25 mouse cellular contexts compared by ENCODE assay signal in genomic region chr1:160005319-160005718, GRCm38 (mm10). TPM values are rescaled to one million over a fixed set of nuclear protein-coding genes. Genes with fewer than 3 reads are reported as not detected.
DNase-seq lines count a peak whose midpoint lies in the region; ATAC-seq and TF ChIP-seq lines count a peak whose summit lies in the region.
"Had no signal": no experiment of that assay in that cellular context is flagged by ENCODE, and none has a peak within 500 bp of the region (broad histone marks: within the 10 kb centered on the region; RNA-seq: fewer than 3 reads in every experiment).

No protein-coding gene starts in this region.

- intact Hi-C loops in heart, postnatal 25 days (cut with DNase I), result loop anchor here (5.0 kb wide), 2 partner anchors 77 to 473 kb away; no protein-coding TSS in a partner anchor

- H3K4me3 ChIP-seq in embryonic facial prominence, embryonic 14.5 days (ENCODE audit: low read depth, low read length), result no peak overlapping the region
- no peak overlapping the region for H3K4me3 ChIP-seq in embryonic facial prominence, embryonic 10.5 days
- no peak overlapping the region for H3K4me3 ChIP-seq in thymus, adult 2 months (ENCODE audit: control insufficient read depth, insufficient read depth, low read length)
- H3K4me3 ChIP-seq: embryonic facial prominence, embryonic 12.5 days; erythroblast, embryonic 14.5 days; forebrain, embryonic 12.5 days; forebrain, embryonic 15.5 days; gastrocnemius, adult 2 months; heart, embryonic 10.5 days; hindbrain, embryonic 12.5 days; hindbrain, embryonic 15.5 days had no signal

- no peak overlapping the region for H3K9ac ChIP-seq in embryonic facial prominence, embryonic 14.5 days (ENCODE audit: low read depth, low read length)
- H3K9ac ChIP-seq: embryonic facial prominence, embryonic 12.5 days; forebrain, embryonic 12.5 days; forebrain, embryonic 15.5 days; hindbrain, embryonic 12.5 days; hindbrain, embryonic 15.5 days had no signal

- no peaks in the 10 kb centered on the region for H3K36me3 ChIP-seq in embryonic facial prominence, embryonic 14.5 days (ENCODE audit: control insufficient read depth, insufficient read depth, low read length)
- no peaks in the 10 kb centered on the region for H3K36me3 ChIP-seq in embryonic facial prominence, embryonic 10.5 days (replicated peaks)
- no peaks in the 10 kb centered on the region for H3K36me3 ChIP-seq in thymus, adult 2 months (ENCODE audit: control insufficient read depth, insufficient read depth, low read length)
- H3K36me3 ChIP-seq: embryonic facial prominence, embryonic 12.5 days; forebrain, embryonic 12.5 days; forebrain, embryonic 15.5 days; G1E; heart, embryonic 10.5 days; hindbrain, embryonic 12.5 days; hindbrain, embryonic 15.5 days had no signal

- H3K27ac ChIP-seq in embryonic facial prominence, embryonic 14.5 days (replicated peaks; ENCODE audit: low read depth, low read length), result no peak overlapping the region
- no peak overlapping the region for H3K27ac ChIP-seq in embryonic facial prominence, embryonic 10.5 days (replicated peaks)
- no peak overlapping the region for H3K27ac ChIP-seq in thymus, adult 2 months (ENCODE audit: control insufficient read depth, insufficient read depth, low read length)
- H3K27ac ChIP-seq: embryonic facial prominence, embryonic 12.5 days; forebrain, embryonic 12.5 days; forebrain, embryonic 15.5 days; gastrocnemius, adult 2 months; heart, embryonic 10.5 days; hindbrain, embryonic 12.5 days; hindbrain, embryonic 15.5 days had no signal

- TF ChIP-seq CTCF in thymus, adult 2 months (IDR thresholded peaks at IDR 0.05; ENCODE audit: borderline replicate concordance, control insufficient read depth, extremely low read depth, insufficient read depth, low read length, poor library complexity), result no peak

- WGBS in embryonic facial prominence, embryonic 14.5 days, result 51% methylated on average over 4 of the region's 4 CpGs
- WGBS in embryonic facial prominence, embryonic 10.5 days, result 72% methylated on average over 4 of the region's 4 CpGs
- WGBS in thymus, adult 2 months, result 85% methylated on average over 4 of the region's 4 CpGs

- no peaks in the 10 kb centered on the region for H3K9me3 ChIP-seq in embryonic facial prominence, embryonic 14.5 days (ENCODE audit: control insufficient read depth, low read length)
- no peaks in the 10 kb centered on the region for H3K9me3 ChIP-seq in embryonic facial prominence, embryonic 10.5 days
- H3K9me3 ChIP-seq: embryonic facial prominence, embryonic 12.5 days; forebrain, embryonic 12.5 days; forebrain, embryonic 15.5 days; G1E; heart, embryonic 10.5 days; hindbrain, embryonic 12.5 days; hindbrain, embryonic 15.5 days had no signal

- ATAC-seq in embryonic facial prominence, embryonic 14.5 days (ENCODE audit: low read depth), result no peak
- ATAC-seq: forebrain, embryonic 15.5 days; intestine, postnatal 0 days had no signal

- no peak for TF ChIP-seq POLR2A in thymus, adult 2 months (IDR thresholded peaks at IDR 0.05; ENCODE audit: control insufficient read depth, extremely low read depth, insufficient read depth, low read length, poor library complexity)

- no peaks in the 10 kb centered on the region for H3K4me1 ChIP-seq in embryonic facial prominence, embryonic 14.5 days (ENCODE audit: control insufficient read depth, insufficient read depth, low read length)
- H3K4me1 ChIP-seq in embryonic facial prominence, embryonic 10.5 days, result no peaks in the 10 kb centered on the region
- peaks cover 5% of the 10 kb centered on the region; the same call in 1 of the 2 replicates for H3K4me1 ChIP-seq in thymus, adult 2 months (replicated peaks; ENCODE audit: control insufficient read depth, insufficient read depth, low read length)
- H3K4me1 ChIP-seq: embryonic facial prominence, embryonic 12.5 days; forebrain, embryonic 12.5 days; forebrain, embryonic 15.5 days; heart, embryonic 10.5 days; hindbrain, embryonic 12.5 days; hindbrain, embryonic 15.5 days had no signal

- DNase-seq in embryonic facial prominence, embryonic 14.5 days (ENCODE audit: low spot score), result peak; percentile 5
- DNase-seq in embryonic facial prominence, embryonic 10.5 days (ENCODE audit: low spot score), result no peak
- peak; percentile 17 for DNase-seq in heart, adult 8-10 months (ENCODE audit: low spot score)
- DNase-seq in heart, postnatal 25 days (ENCODE audit: low spot score), result no peak
- DNase-seq in right cerebral cortex, adult 18-20 months, result peak; percentile 5
- DNase-seq in right cerebral cortex, postnatal 10 days (ENCODE audit: low spot score in 2 of 2), result no peak
- DNase-seq in thymus, adult 2 months, result no peak
- DNase-seq: adrenal gland, postnatal 14 days; B cell, adult 2 months; cerebellum, adult 11-12 months; cerebellum, adult 8-10 months; cerebellum, postnatal 10 days; gastrocnemius, adult 2 months; gastrocnemius, postnatal 14 days had no signal

- no peak overlapping the region for H3K4me2 ChIP-seq in embryonic facial prominence, embryonic 14.5 days (ENCODE audit: low read depth, low read length)
- H3K4me2 ChIP-seq: embryonic facial prominence, embryonic 12.5 days; forebrain, embryonic 12.5 days; forebrain, embryonic 15.5 days; hindbrain, embryonic 12.5 days; hindbrain, embryonic 15.5 days had no signal

- no peaks in the 10 kb centered on the region for H3K27me3 ChIP-seq in embryonic facial prominence, embryonic 14.5 days (replicated peaks; ENCODE audit: control insufficient read depth, insufficient read depth, low read length)
- no peaks in the 10 kb centered on the region for H3K27me3 ChIP-seq in embryonic facial prominence, embryonic 10.5 days (replicated peaks; ENCODE audit: low read depth, poor library complexity, severe bottlenecking)
- H3K27me3 ChIP-seq in thymus, adult 2 months (ENCODE audit: control insufficient read depth, insufficient read depth, low read length), result no peaks in the 10 kb centered on the region
- H3K27me3 ChIP-seq: CH12.LX; embryonic facial prominence, embryonic 12.5 days; forebrain, embryonic 12.5 days; forebrain, embryonic 15.5 days; hindbrain, embryonic 12.5 days; hindbrain, embryonic 15.5 days; Patski had no signal

RNA-seq across cellular contexts. Expression of gene 4930523C07Rik, which starts 38.9 kb away (rescaled TPM):
- polyA plus RNA-seq in embryonic facial prominence, embryonic 14.5 days (2014; fragmentation: Nextera tagmentation; extraction: Ambion mirVana), result 14.2 and 15.1 TPM in 2 replicates
- polyA plus RNA-seq in embryonic facial prominence, embryonic 10.5 days (2016; fragmentation: Nextera tagmentation; extraction: Ambion mirVana), result 2.3 and 3.1 TPM in 2 replicates
- 10 to 100 TPM; 19.6 to 23.7 (median 20.2) TPM for total RNA-seq in heart, adult 8-10 months (2022)
- 10 to 100 TPM; 19.2 to 20.2 TPM for total RNA-seq in heart, postnatal 25 days (2021)
- 25.8 and 26.5 TPM in 2 replicates for polyA plus RNA-seq in thymus, adult 2 months (2012; rRNA removed)
- polyA plus RNA-seq: G1E had no signal

Comparison
In these comparisons a context has a peak if more than half of its experiments do, and no peak if none do; other contexts are left out.
1. DNase-seq: peak in embryonic facial prominence, embryonic 14.5 days (single experiment), heart, adult 8-10 months (single experiment) and right cerebral cortex, adult 18-20 months (single experiment); none in embryonic facial prominence, embryonic 10.5 days (single experiment), heart, postnatal 25 days (single experiment), right cerebral cortex, postnatal 10 days (0 of 2) and thymus, adult 2 months (single experiment).